In genomic region chr12:28572241-28572640, GRCm38 (mm10) we compare ENCODE assay signal across 24 mouse cellular contexts. TPM values are rescaled to one million over a fixed set of nuclear protein-coding genes. Genes with fewer than 3 reads are reported as not detected.
"Had no signal": no experiment of that assay in that cellular context is flagged by ENCODE, and none has a peak within 500 bp of the region (broad histone marks: within the 10 kb centered on the region; RNA-seq: fewer than 3 reads in every experiment).

No protein-coding gene starts in this region.

- H3K27me3 ChIP-seq: limb, embryonic 15.5 days; lung, embryonic 15.5 days; midbrain, embryonic 12.5 days had no signal

- H3K4me2 ChIP-seq: limb, embryonic 15.5 days; liver, embryonic 11.5 days; lung, embryonic 15.5 days; midbrain, embryonic 12.5 days had no signal

- H3K9me3 ChIP-seq: limb, embryonic 15.5 days; lung, embryonic 15.5 days; midbrain, embryonic 12.5 days had no signal

- H3K9ac ChIP-seq: limb, embryonic 15.5 days; liver, embryonic 14.5 days; liver, postnatal 0 days; lung, embryonic 15.5 days; midbrain, embryonic 12.5 days had no signal

- H3K4me1 ChIP-seq: limb, embryonic 15.5 days; lung, embryonic 15.5 days; midbrain, embryonic 12.5 days had no signal

- H3K4me3 ChIP-seq: limb, embryonic 15.5 days; lung, embryonic 15.5 days; midbrain, embryonic 12.5 days had no signal

- DNase-seq: kidney, adult 18-20 months; kidney, adult 9 months; kidney, postnatal 14 days; kidney, postnatal 4 days; liver, postnatal 0 days; lung, postnatal 14 days; lung, postnatal 4 days; thymus, adult 18-20 months; thymus, postnatal 4 days had no signal

- H3K36me3 ChIP-seq: limb, embryonic 15.5 days; lung, embryonic 15.5 days; midbrain, embryonic 12.5 days had no signal

- H3K27ac ChIP-seq: limb, embryonic 15.5 days; liver, embryonic 14.5 days; lung, embryonic 15.5 days; midbrain, embryonic 12.5 days had no signal

- ATAC-seq: inflammation-experienced regulatory T-cells, adult 6 months; intestine, embryonic 16.5 days; liver, postnatal 0 days had no signal

RNA-seq across cellular contexts. Expression of gene Allc, which starts 10.1 kb away (rescaled TPM):
- total RNA-seq: megakaryocyte progenitor cell, adult 5-6 weeks had no signal
- polyA plus RNA-seq: inflammation-experienced regulatory T-cells, adult 6 months; intestine, embryonic 16.5 days; kidney, embryonic 16.5 days; limb, embryonic 11.5 days; limb, embryonic 15.5 days; liver, embryonic 11.5 days; liver, embryonic 14.5 days; liver, postnatal 0 days; midbrain, embryonic 12.5 days; neural tube, embryonic 11.5 days; neural tube, embryonic 14.5 days; small intestine, adult 2 months; spleen, adult 2 months; stomach, embryonic 16.5 days had no signal

RNA-seq across cellular contexts. Expression of gene Dcdc2c, which starts 20.0 kb away (rescaled TPM):
- polyA plus RNA-seq: inflammation-experienced regulatory T-cells, adult 6 months; intestine, embryonic 16.5 days; limb, embryonic 11.5 days; liver, embryonic 11.5 days; liver, embryonic 14.5 days; neural tube, embryonic 11.5 days; small intestine, adult 2 months; spleen, adult 2 months; stomach, embryonic 16.5 days had no signal
